Mouse (Mus musculus) adrenal gland, postnatal 14 days (tissue): Measurements from ENCODE around the gene Usp20. TPM values are rescaled to one million over a fixed set of nuclear protein-coding genes. Genes with fewer than 3 reads are reported as not detected.
A peak's percentile ranks its signal among the peaks of the same experiment; 100 is the strongest.
"Not testable (repeated sequence)": the region's sequence is repeated elsewhere in the genome, so short reads cannot be mapped to it uniquely, and the experiment has no call there.

ENCODE experiments used
- DNase-seq: peaks from one replicate; pipeline ENCODE4 v3.0.0; 2021; ENCODE audit warnings: mixed read lengths
- long read RNA-seq, 2 experiments: library from polyadenylated mRNA; stranded (forward); transcript quantifications; one replicate each; pipeline ENCODE4 v2.0.0; 2021
- total RNA-seq: library from RNA; stranded (reverse); gene quantifications from 2 replicates; pipeline ENCODE4 v1.2.3, GENCODE M21; 2021

Gene Usp20
- total RNA-seq: 17.4 and 23.5 TPM in 2 replicates
- long read RNA-seq, experiment 1, full-length matches to known transcripts: 18 of 27 reads
- long read RNA-seq, experiment 1, partial matches to known transcripts: 3 of 27 reads
- long read RNA-seq, experiment 1, other reads (novel, unspliced or antisense): 6 of 27 reads
- long read RNA-seq, experiment 2, full-length matches to known transcripts: 11 of 24 reads
- long read RNA-seq, experiment 2, partial matches to known transcripts: 6 of 24 reads
- long read RNA-seq, experiment 2, other reads (novel, unspliced or antisense): 7 of 24 reads

DNA sequence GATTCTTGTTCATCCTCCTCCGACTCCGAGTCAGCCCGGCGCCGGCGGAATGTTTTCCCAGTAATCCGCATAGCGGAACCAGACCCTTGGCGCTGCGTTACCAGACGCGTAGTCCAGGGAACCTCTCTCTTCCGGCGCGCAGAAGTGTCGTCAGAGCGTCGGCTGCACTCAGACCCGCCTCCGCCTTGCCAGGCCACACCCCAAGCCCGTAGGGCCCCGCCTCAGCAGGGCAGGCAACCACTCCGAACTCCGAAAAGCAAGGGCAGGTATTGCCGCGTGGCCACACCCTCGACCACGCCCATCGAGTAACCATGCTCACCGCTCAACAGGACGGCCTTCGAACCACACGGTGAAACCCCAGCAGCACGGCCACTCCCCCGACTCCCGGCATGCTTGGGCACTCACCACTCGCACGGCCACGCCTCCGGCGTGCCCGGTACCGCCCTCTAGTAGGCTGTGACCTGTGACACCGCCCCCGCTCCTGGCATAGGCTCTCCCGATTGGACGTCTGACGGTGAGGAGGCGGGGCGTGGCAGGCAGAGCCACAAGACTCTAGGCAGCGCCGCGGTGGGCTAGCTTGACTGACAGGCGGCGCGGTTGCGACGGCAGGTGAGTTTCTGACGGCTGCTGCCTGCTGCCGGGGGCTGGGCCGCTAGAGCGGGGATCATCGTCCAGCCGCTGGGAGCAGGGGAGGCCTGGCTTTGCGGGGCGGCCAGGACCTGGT is at the start of gene Usp20, which contains the start of gene BC005624:
Gene Usp20 (plus strand): TSS at position 490 of the 724 bp plus-strand sequence.
Gene BC005624 (minus strand): TSS at position 412 of the 724 bp plus-strand sequence.
- DNase-seq: peak; percentile 100

DNA sequence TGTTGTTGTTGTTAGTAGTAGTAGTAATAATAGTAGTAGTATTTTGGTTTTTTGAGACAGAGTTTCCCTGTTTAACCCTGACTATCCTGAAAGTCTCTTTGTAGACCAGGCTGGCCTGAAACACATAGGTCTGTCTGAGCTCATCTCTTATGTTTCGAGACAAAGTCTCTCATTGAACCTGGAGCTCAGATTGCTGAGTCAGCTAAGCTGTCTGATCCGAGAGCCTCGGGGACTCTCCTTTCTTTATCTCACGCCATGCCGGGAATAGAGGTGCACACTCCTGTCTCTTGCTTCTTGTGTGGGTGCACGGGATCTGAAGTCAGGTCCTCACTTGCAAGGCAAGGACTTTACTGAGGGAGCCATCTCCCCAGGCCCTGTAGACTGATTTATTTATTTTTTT is 49.0 kb upstream of the Usp20 start:
- DNase-seq: no peak

DNA sequence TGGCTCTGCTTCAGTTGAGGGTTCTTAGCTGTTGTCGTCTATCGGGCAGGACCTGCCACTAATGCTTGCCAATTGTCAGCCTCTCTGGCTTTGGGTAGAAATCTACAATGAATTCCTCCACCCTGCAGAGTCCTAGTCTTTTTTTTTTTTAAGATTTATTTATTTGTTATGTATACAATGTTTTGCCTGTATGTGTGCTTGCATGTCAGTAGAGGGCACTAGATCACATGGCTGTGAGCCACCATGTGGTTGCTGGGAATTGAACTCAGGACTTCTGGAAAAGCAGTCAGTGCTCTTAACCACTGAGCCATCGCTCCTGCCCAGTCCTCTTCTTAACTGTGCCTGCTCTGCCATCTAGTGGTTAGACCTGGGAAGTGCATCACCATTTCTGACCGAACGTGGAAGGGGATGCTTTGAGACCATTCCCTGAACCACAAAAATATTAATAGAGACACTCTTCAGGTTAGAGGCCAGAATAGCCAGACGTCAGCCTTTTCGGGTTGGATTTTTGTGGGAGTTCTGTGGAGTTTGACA is 48.1 kb upstream of the Usp20 start:
- peak; percentile 86 for DNase-seq

DNA sequence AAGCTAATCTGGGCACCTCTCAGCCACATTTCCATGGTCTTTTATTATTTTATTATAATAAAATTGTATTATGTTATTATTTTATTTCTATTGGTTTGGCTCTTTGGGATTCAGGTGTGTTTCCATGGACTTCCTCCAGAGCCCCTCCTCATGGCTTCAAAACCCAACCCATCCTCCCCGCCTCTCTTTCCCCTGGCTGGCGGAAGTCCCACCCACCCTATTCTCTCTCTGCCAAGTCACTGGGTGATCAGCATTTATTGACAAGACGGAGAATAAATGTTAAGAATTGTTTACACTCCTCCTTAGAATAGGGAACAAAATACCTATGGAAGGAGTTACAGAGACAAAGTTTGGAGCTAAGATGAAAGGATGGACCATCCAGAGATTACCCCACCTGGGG is 45.3 kb upstream of the Usp20 start:
- no peak for DNase-seq

DNA sequence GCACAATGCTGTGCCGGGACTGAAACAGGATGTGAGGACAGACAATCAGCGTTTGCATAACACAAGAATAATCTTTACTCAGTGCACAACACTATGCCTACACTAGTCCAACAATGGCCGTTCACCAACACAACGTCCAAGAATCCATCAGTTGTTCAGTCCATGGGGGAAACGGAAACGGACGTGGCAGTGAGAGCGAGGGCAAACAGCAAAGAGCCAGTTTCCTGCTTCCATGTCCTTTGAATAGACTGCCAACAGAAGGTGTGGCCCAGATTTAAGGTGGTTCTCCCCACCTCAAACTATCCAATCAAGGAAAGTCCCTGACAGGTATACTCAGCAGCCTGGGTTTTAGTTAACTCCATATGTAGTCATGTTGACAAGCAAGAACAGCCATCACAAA is 44.3 kb upstream of the Usp20 start:
- no peak for DNase-seq

DNA sequence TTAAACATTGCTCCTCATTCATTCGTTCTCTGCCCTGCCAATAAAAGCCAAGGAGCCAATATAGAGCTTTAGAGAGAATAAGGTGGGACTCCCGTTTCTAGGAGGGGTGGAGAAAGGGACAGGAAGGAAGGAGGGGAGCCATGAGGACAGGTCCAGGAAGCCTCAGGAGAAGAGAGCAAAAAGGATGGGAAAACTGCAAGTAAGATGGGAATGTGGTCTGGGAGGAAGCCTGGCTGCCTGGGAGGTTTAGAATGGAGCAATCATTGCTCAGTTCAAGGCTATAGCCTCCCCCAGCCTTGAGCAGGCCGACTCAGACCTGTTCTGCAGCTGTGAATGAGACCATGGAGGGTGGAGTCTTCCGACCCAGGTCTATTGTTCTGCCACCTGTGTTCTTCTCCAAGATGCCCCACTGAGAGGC is 43.5 kb upstream of the Usp20 start:
- no peak for DNase-seq

DNA sequence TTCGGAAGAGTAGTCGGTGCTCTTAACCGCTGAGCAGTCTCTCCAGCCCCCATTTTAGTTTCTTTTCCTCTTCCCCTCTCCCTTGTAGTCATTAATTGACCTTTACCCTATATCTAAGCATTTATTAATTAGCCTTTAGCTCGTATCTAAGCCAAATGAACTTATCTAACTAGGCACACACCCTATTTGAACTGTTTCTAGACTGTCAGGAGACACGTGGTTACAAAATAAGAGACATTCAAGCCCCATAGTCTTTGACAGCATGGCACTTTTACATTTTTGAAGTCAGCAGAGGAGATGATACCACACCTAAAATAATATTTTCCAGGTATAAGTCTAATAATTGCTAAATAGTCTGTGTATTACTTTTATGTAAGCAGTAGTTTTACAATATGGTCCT is 40.5 kb upstream of the Usp20 start:
- DNase-seq: no peak

DNA sequence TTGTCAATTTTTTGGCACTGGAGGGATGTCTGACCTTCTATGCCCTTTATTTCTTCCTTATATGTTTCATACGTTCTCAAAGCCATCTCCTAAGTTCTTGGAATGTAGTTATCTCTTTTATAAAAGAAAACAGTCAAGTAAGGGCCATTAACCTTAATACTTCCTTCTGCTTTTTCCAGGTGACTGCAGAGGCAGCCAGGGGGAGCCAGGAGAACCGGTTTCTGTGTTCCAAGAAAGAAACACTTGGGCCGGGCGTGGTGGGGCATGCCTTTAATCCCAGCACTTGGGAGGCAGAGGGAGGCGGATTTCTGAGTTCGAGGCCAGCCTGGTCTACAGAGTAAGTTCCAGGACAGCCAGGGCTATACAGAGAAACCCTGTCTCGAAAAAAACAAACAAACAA is 40.0 kb upstream of the Usp20 start:
- not testable (repeated sequence) for DNase-seq

DNA sequence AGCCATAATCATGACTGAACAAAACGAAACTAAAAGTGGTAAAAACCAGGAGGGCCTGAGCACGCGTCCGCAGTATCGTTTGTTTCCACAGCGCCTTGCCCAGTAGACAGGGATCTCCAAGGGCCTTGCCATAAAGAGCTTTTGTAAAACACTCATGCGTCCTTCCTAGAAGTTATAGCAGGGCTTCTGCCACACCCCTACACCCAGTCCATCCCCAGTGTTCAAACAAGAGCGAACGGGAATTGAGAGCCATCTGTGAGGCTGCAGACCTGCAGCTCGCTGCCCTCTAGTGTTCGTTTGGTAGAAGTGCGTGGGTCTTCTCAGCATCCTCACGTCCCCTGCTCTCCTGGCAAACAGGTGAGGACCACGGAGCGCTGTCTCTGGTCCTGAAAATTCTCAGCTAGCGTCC is 39.5 kb upstream of the Usp20 start:
- peak; percentile 68 for DNase-seq

DNA sequence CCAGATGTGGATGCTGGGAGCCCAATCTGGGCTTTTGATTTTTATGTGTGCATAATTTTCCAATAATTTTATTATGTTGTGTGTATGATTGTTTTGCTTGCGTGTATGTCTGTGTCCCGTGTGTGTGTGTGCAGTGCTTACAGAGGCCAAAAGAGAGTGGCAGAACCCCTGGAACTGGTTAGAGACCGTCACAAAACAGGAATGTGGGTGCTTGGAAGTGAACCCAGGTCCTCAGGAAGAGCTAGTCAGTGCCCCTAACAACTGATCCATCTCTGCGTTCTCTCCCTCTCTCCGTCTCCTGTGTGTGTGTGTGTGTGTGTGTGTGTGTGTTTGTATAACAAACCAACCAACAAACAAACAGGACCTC is 29.6 kb upstream of the Usp20 start:
- no peak for DNase-seq

DNA sequence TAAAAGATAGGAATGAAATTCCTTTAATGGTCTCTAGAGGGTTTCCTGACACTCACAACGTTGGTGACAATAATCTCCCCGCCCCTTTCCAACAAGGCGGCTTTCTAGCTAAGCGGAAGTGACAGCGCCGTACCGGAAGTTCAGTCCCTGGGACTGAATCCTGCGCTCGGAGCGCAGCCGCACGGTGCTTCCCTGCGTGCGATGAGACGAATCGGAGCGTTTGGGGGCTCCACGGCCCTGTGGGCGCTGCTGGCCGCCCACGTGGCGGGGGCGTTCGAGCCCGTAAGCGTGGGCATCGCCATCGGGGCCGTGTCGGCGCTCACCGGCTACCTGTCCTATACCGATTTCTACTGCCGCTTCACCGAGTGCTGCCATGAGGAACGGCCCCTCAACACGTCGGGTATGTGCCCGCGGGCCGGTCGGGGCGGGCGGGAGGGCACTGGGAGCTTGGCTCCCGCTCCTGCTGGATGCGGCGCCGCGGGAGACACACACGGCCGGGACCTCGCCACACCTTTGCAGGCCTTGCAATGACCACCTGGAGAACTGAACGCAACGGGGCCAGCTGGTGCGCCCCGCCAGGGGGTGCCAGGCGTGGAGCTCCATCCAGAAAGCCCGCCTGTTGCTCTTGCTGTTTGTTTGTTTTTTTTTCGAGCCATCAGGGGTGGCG is 29.1 kb upstream of the Usp20 start, which contains the start of gene Tor1b:
Gene Tor1b (plus strand): TSS at position 136 of the 667 bp plus-strand sequence.
- DNase-seq: peak; percentile 92

DNA sequence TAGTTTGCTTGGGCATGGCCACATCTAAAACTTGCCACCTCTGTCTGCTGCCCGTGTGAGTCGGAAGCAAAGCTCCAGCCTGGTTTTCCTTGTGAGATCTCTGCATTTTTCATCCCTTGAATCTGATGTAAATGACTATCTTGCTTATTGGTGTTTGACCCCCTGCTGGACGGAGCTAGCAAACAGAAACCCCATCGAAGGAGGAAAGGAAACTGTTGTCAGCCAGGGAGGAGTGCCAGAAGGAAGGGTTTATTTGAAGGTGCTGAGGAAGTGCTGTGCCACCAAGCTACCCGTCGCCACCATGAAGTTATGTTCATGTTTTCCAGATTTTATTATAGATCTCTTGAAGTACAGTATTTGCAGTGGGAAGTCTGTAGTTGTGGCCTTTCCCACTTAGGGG is 27.3 kb upstream of the Usp20 start:
- DNase-seq: no peak

DNA sequence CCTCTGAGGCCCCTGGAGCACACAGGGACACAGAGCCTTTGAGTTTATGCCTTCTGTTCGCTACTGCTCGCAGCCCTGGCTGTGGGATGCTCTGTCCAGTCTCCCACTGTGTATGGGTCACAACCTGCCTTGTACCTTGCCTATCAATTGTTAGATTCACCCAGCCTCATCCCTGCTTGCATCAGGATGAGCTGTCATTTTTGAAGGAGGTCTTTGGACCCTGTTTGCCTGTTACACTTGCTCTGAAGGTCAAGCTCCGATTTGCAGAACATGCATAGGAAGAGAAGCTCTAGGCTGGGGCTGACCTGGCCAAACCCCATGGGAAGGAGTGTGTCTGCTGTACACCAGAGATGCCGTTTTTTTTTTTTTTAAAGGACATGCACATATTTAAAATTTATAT is 24.6 kb upstream of the Usp20 start:
- no peak for DNase-seq

DNA sequence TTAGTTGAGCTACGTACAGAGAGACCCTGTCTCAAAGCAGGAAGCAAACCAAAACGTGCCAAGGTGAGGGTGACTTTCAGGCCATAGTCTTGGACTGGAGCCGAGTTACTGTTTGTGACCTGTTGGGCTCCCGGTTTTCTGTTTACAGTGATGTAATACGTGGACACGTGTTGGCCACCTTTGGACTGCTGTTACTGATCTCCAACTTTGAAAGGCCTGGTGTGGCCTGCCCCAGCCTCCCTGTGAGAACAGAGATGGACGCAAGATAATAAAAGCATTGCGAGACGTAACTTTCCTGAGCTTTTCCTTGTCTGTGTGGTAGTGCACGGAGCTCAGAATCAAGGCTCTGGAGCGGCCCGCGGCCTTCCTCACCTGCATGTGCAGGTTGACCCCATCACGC is 23.4 kb upstream of the Usp20 start:
- DNase-seq: no peak

DNA sequence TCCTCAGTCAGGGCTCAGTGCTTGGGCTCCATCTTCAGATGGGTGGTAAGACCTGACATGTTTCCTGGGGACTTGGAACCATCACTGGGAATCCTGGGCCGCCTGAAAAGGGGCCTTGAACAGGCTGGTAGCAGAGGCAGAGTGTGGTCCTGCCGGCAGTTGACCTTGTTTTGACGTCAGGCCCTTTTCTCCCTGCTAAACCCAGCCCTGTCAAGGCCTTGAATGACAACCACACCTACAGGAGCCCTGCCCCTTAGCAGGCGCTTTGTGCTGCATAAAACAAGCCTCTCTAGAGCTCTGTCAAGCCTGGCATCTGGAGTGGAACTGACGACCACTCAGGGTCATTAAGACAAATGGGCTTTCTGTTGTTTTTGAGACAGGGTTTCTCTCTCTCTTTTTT is 22.2 kb upstream of the Usp20 start:
- peak; percentile 47 for DNase-seq

DNA sequence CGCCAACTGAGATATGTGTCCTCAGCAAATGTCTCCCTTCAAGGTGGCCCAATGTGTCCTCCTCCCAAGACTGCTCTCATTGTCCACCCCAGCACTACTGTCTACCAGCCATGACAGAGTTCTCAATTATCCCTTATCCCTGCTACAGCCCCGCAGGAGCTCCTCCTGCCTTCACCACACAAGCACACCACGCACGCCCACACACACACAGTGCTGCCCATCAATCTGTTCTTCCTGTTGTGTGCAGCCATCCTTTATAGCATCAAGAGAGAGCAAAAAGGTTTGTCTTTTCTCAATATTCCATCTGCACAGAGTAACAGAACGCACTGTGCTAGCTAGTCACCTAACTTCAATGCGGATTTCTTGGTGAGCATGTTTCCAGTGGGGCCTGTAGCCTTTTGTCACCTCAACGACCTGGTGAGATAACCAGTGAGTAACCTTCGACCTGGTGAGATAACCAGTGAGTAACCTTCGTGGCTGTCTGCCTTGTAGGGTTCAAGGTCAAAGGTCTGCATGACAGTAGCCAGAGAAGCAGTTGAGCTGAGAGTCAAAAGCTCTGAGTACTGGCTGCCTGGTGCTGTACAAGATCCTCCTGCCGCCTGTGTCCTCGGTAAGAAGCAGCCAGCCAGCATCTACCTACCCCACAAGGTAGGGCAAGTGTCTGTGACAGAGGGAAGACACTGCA is 19.4 kb upstream of the Usp20 start:
- peak; percentile 33 for DNase-seq

DNA sequence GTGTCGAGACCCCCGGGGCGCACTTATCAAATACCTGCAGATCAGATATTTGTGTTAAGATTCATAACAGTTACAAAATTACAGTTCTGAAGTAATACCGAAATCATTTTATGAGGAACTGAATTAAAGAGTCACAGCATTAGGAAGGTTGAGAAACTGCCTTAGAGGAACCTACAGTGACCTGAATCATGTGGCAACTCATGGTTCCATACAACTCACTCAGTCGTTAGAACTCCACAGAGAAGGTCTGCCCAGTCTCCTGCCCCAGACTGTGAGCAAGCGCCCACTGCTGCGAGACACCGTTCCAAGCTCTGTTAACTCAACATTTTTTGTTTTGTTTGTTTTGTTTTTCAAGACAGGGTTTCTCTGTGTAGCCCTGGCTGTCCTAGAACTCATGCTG is 16.5 kb upstream of the Usp20 start:
- DNase-seq: no peak

DNA sequence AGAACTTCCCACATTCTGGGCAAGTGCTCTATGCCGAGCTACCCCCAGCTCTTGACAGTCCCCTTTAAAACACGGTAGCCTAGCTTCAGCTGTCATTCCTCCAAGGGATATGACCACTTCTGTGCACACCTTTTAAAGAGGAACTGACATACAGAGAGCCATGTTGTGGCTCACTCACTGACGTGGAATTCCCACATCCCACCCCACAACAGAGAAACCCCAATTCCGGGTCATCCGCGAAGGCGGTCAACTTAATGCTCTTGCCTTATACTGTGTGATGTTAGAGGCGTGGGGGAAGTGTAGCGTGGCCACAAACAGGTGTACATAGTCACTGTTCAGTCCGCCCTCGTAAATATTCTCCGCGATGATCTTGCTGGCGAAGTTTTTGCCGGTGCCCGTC is 15.3 kb upstream of the Usp20 start:
- no peak for DNase-seq

DNA sequence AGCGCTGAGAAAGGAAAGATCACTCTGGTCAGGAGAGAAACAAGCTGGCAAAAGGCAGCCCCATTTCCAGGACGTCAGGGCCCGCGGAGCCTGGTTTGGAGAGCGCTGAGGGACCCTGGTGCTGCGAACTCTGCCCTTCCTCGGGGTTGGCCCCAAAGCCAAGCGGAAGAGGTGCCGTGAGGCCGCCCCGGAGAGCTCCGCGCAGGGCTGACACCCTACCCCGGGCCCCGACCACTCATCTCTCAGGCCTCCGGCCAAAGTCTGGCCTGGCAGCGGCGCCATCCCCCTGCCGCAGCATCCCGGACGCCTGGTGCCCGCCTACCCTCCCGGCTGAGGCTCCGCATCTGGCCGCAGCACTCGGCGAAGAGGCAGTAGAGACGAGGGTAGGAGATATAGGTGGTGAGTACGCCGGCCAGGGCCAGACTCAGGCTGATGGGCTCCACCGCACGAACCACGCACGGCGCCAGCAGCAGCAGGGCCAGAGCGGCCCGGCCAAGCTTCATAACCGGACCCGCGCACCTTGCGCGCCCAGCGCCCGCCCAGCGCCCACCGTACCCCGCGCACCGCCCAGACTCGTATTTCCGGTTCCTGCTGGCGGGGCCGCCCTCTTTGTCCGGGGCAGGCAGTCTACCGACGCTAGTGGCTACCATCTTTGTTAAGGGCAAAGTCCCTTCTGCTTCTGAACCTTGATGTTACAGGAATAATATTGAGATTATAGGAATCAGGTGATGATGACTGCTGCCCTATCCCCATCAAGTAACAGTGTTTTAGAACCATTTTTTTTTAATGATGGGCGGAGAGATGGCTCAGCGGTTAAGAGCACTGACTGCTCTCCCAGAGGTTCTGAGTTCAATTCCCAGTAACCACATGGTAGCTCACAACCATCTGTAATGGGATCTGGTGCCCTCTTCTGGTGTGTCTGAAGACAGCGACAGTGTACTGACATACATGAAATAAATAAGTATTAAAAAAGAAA is 14.4 kb upstream of the Usp20 start, which contains the start of gene Tor1a:
Gene Tor1a (minus strand): TSS at position 582 of the 976 bp plus-strand sequence.
- DNase-seq: peak; percentile 94

DNA sequence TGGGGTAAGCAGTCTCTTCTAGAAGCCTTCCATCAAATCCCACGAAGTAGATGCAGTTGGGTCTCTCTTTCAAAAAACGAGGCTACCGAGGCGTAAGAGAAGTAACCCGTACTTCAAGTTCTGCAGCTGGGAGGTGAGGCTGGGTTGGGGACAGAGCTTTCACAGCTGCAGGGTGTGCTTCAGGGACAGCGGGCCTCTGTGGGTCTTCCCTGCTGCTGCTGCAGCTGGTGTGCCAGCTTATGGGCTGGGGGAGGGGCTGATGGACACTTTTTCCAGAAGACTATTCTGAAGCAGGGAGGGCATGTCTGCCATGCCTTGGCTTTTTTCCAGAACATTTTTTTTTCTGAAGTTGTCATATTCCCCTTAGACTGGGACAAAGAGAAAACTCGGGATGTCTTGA is 945 bp downstream of the Usp20 start:
- DNase-seq: no peak
